Mouse (Mus musculus) cortical plate, adult 2 months (tissue): Measurements from ENCODE around the gene Stox2.

ENCODE experiments used
- CTCF ChIP-seq: fragments of 200-500 bp; IDR thresholded peaks from 2 replicates; pipeline ENCODE4 v1.5.1; 2011; ENCODE audit warnings: mild to moderate bottlenecking, control low read depth, low read length; ENCODE audit not compliant: insufficient read depth; ENCODE audit errors: extremely low read depth
- POLR2A ChIP-seq: fragments of 200-500 bp; IDR thresholded peaks from 2 replicates; pipeline ENCODE4 v1.6.1; 2011; ENCODE audit warnings: mild to moderate bottlenecking, low read length, control low read depth; ENCODE audit not compliant: insufficient read depth; ENCODE audit errors: extremely low read depth

DNA sequence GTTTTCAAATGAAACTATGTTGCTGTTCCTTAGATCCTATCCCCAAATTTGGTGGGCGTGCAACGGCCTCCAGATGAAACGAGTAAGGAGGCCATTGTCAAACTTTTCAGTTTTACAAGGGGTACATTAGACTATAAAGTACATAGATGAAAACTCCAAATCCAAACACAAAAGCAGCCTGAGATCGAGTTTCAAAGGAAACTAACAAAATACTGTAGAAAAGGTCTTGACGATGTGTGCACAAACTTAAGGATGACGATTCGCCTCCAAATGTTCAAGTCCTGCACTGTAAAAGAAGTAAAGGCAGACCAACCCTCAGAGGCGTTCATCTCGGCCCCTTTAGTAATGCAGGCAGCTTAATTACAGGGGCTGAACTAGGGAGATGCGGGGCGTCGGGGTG is 34.8 kb downstream of the Stox2 start:
- TF ChIP-seq CTCF, result no peak
- no peak for TF ChIP-seq POLR2A
